Mouse (Mus musculus) brown adipose tissue, adult 24 weeks (tissue): ENCODE data around the gene Stk11. TPM values are rescaled to one million over a fixed set of nuclear protein-coding genes. Genes with fewer than 3 reads are reported as not detected.

ENCODE experiments used
- H3K27ac ChIP-seq: fragments of 200-500 bp; replicated peaks from 2 replicates; pipeline ENCODE4 v1.5.1; 2012; ENCODE audit warnings: low read depth, mild to moderate bottlenecking, low read length
- H3K4me1 ChIP-seq: fragments of 200-500 bp; 2 replicates; pipeline ENCODE4 v1.6.1; 2012; ENCODE audit warnings: low read length, mixed read lengths; ENCODE audit not compliant: control insufficient read depth, insufficient read depth, insufficient read length
- H3K4me3 ChIP-seq: fragments of 200-500 bp; 2 replicates; pipeline ENCODE4 v1.5.1; 2012; ENCODE audit warnings: low read depth, mild to moderate bottlenecking, low read length, moderate library complexity; ENCODE audit not compliant: insufficient read depth
- polyA plus RNA-seq: library from polyadenylated mRNA; stranded (reverse); fragments of >200 nt; gene quantifications from 2 replicates; pipeline ENCODE4 v1.2.4, GENCODE M21; 2012; ENCODE audit not compliant: missing spikeins, insufficient read depth, insufficient read length

Gene Stk11
- polyA plus RNA-seq, 1 experiment = 121 TPM

- Histone ChIP-seq H3K4me1 (peaks cover under 1% of the 10 kb centered on the region; the same call in 1 of the 2 replicates), H3K27ac (peak overlapping the region; percentile 66), H3K4me3 (peak overlapping the region; percentile 52)
Measured at GRCm38 (mm10) chr10:80141243-80141642, 25.6 kb downstream of the Stk11 start.

GRCm38 (mm10) chr10:80141786-80142529 is 26.4 kb downstream of the Stk11 start:
- Histone ChIP-seq H3K27ac (peak overlapping the region; percentile 93), H3K4me1 (peaks cover 5% of the 10 kb centered on the region; the same call in 1 of the 2 replicates), H3K4me3 (peak overlapping the region; percentile 79)

DNA sequence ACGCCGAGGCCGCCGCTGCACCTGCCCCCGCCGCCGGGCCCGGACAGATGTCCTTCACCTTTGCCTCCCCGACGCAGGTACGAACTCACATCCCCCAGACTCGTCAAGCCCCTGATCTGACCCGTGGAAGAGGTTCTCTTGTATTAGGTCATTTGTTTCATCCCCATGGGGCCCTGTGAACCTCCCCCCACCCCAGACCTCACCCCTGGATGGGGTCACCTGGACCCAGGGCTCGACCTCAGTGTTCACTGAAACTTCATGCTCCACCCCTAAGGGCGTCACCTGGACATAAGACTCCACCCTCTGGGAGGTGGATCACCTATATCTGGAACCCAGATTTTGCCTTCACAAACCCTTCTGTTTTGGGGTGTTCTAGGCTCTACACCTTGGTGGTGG is 26.9 kb downstream of the Stk11 start:
- H3K4me1 ChIP-seq = peaks cover 5% of the 10 kb centered on the region; the same call in 1 of the 2 replicates
- H3K27ac ChIP-seq = peak overlapping the region; percentile 93
- H3K4me3 ChIP-seq = peak overlapping the region; percentile 79

DNA sequence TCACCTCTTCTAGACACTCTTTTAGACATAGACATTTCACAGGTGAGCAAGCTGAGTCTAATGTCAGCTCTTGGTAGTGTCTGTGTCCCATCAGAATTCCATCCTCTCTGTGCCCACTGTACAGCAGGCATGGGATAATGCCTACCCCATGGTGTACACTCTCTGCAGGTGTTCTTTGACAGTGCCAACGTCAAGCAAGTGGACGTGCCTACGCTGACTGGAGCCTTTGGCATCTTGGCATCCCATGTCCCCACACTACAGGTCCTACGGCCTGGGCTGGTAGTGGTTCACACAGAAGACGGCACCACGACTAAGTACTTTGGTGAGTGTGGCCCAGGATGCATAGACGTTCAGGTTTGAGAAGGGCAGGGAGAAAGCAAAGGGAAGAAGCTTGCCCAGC is 28.1 kb downstream of the Stk11 start:
- Histone ChIP-seq H3K27ac (no peak overlapping the region), H3K4me1 (peaks cover 5% of the 10 kb centered on the region; the same call in 1 of the 2 replicates), H3K4me3 (peak overlapping the region; percentile 1; the same call in 1 of the 2 replicates)

DNA sequence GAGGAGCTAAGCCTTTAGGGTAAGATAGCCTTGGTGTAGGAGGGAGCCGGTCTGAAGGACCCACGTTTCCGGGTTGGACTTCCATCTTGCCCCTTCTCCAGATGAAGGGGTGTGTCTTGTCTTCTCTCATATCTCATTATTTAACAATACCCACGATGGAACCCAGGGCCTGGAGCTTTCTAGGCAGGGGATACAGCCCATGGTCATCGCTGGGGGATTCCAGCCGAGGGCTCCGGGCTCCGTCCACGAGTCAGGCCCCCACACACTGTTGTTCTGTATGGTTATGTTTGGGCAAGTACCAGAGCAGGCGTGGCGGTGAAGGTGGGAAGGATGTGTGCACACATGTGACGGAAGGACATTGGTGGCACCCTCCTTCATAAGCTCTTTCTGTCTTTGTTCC is 28.6 kb downstream of the Stk11 start:
- Histone ChIP-seq H3K27ac (no peak overlapping the region), H3K4me1 (peaks cover 5% of the 10 kb centered on the region; the same call in 1 of the 2 replicates), H3K4me3 (no peak overlapping the region)

GRCm38 (mm10) chr10:80144864-80145838 is 29.5 kb downstream of the Stk11 start:
- no peak overlapping the region; the same call in 1 of the 2 replicates for H3K27ac ChIP-seq
- no peak overlapping the region for H3K4me3 ChIP-seq
- peaks cover 5% of the 10 kb centered on the region; the same call in 1 of the 2 replicates for H3K4me1 ChIP-seq

GRCm38 (mm10) chr10:80145896-80146295 is 30.3 kb downstream of the Stk11 start:
- Histone ChIP-seq H3K27ac (no peak overlapping the region; the same call in 1 of the 2 replicates), H3K4me1 (peaks cover 5% of the 10 kb centered on the region; the same call in 1 of the 2 replicates), H3K4me3 (no peak overlapping the region)

DNA sequence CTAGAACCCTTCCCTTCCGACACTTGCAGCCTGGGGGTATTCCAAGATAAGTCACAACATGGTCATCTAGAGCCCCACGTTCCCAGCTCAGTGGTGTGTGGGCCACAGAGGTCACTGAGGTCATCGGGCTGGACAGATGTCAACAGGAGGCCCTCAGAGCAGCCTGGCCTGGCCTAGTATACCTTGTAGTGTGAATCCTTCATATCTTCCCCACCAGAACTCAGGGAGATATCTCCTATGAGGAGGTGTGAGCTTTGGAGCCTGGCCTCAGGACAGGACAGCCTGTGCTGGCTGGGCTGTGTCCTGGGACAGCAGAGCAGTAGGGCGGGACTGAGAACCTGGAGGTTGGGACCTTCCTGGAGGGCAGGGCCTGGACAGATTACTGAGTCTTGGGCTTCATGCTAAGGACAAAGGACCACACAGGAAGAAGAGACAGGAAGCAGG is 31.0 kb downstream of the Stk11 start:
- Histone ChIP-seq H3K27ac (peak overlapping the region; percentile 97), H3K4me1 (peaks cover 5% of the 10 kb centered on the region; the same call in 1 of the 2 replicates), H3K4me3 (no peak overlapping the region)

- Histone ChIP-seq H3K4me3 (peak overlapping the region; percentile 89), H3K4me1 (peaks cover 7% of the 10 kb centered on the region), H3K27ac (peak overlapping the region; percentile 97)
Measured at GRCm38 (mm10) chr10:80147146-80147718, 31.6 kb downstream of the Stk11 start.

- Histone ChIP-seq H3K27ac (peak within 1 kb of the TSS; percentile 97), H3K4me1 (peaks cover 11% of the 10 kb centered on the region), H3K4me3 (peak within 1 kb of the TSS; percentile 89)
Measured at GRCm38 (mm10) chr10:80147719-80148601, 32.4 kb downstream of the Stk11 start, which contains the start of gene Midn. Gene Midn, plus strand, starts transcription at chr10:80148272.

- H3K4me3 ChIP-seq = peak overlapping the region; percentile 89
- peaks cover 17% of the 10 kb centered on the region for H3K4me1 ChIP-seq
- peak overlapping the region; percentile 90 for H3K27ac ChIP-seq
Measured at GRCm38 (mm10) chr10:80148610-80149290, 33.1 kb downstream of the Stk11 start.

DNA sequence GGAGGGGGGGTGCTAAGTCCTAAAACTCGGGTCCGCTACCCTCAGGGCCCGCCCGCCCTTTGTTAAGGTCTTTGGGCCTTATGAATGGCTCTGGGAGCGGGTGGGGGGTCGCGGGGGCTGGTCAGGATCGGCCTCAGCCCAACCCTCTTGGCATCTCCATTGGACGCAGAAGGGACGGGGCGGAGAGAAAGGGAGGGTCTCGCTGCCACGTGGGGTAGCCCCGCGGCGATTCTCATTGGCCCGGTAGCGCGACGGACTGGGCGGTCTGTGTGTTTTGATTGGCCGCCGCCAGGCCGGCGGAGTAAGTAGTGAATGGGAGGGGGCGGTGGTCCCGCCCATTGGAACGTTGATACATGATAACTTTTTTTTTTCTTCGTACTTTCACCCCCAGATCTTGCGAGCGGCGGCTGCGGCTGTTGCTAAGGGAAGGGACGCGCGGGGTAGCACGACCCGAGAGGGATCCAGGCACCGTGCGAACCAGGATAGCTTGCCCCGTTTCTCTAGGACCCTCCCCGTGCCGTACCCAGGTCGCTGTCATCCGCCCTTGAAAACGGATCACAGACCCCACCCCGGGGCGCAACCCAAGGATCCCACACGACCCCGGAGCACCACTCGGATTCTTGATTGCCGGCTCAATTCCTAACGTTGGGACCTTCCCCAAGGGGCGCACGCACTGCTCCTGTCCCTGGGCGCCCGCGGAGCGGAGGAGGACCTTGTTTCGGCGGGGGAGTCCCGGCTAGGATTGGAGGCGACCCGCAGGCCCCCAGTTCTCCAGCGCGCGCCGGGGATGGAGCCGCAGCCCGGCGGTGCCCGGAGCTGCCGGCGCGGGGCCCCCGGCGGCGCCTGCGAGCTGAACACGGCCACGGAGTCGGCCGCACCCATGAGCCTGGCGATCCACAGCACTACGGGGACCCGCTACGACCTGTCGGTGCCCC is 34.0 kb downstream of the Stk11 start:
- H3K4me3 ChIP-seq = peak overlapping the region; percentile 89
- peak overlapping the region; percentile 90 for H3K27ac ChIP-seq
- H3K4me1 ChIP-seq = peaks cover 17% of the 10 kb centered on the region
